Mouse (Mus musculus) testis, postnatal 10 days (tissue): ENCODE data around the gene Sdf2.
A peak's percentile ranks its signal among the peaks of the same experiment; 100 is the strongest.
"Not testable (repeated sequence)": the region's sequence is repeated elsewhere in the genome, so short reads cannot be mapped to it uniquely, and the experiment has no call there.

Source experiments
- DNase-seq: peaks from one replicate; pipeline ENCODE4 v3.0.0; 2021; ENCODE audit warnings: low spot score

The Sdf2 gene

DNA sequence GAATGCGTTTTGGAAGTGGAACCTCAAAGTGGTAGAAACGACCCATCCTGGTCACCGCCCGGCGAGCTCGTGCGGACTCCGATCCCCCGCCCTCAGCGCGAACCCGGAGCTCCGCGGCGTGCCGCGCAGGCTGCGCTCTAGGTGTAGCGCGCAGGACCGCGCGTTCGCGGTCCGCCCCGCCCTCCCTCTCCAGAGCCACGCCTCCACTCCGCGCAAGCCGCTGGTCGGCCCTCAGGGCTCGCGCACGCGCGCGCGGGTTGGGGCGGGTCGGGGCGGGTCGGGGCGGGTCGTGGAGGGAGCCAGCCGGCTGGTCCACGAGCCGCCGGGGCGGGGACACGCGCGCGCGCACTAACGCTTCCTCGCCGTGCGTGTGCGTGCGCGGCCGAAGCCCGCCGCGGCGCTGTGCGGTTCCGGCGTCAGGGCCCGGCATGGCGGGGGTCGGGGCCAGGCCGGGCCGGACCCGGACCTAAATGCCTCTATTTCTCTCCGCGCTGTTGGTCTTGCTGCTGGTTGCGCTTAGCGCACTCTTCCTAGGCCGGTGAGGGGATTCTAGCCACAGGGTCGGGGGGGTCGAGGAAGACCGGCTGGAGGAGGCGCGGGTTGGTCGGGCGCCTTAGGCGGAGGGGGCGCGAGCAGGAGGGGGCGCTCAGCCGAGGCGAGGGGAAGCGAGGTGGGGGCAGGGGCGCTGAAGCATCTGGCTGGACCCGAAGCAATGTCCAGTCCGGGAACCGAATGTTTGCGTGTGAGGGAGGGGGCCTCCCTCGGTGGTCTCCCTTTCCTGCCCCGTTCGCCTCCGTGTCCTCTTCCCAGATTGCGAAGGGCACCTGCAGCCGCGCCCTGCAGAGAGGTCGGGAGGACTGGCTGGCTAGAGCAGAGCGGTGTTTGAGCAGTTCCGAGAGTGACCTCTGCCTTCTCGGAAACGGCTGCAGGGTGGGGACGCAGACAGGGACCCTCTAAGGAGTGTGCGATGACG is 16.1 kb downstream of the Sdf2 start, which contains the start of gene 2610507B11Rik:
TSS of gene 2610507B11Rik (plus strand) at position 373 of the 973 bp plus-strand sequence.
- peak; percentile 97 for DNase-seq

DNA sequence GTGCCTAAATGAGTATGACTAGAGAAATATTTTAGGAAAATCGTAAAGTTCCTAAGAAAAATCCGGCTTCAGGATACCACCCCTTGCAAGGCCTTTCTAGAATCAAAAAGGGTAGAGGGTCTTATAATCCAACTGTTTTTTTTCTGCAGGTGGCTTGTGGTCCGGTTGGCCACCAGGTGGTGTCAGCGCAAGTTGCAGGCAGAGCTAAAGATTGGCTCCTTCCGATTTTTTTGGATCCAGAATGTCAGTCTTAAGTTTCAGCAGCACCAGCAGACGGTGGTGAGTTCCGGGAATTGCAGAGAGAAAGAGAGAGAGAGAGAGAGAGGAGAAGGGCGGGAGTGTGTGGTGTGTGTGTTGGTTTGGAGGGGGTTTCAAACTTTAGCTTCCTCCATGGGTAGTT is 17.0 kb downstream of the Sdf2 start:
- DNase-seq = peak; percentile 72

DNA sequence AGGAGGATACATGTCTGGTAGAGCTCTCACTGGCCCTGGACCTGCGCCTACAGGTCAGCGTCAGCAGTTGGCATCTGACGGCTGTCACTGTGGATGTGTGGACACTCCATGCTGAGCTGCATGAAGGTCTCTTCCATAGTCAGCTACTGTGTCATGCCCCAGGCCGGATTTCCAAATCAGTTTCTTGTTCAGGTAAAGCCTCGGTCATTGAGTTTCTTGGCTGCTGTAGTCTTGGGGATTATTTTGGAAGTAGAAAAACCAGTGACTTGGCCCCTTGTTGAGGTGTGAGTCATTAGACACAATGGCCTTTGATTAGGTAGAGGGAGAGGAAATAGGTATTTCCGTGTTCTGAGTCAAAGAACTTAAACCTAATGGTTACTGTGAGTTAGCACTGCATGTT is 20.0 kb downstream of the Sdf2 start:
- no peak for DNase-seq

DNA sequence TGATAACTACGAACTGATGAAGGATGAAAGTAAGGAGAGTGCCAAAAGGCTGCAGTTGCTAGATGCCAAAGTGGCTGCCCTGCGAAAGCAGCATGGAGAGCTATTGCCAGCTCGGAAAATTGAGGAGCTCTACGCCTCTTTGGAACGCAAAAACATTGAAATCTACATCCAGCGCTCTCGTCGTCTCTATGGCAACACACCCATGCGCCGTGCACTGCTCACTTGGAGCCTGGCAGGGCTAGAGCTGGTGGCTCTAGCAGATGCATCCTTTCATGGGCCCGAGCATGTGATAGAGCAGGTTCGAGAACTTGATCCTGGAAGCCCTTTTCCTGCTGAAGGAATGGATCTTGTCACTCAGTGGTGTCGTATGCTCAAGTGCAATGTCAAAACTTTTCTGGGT is 26.4 kb downstream of the Sdf2 start:
- no peak for DNase-seq

DNA sequence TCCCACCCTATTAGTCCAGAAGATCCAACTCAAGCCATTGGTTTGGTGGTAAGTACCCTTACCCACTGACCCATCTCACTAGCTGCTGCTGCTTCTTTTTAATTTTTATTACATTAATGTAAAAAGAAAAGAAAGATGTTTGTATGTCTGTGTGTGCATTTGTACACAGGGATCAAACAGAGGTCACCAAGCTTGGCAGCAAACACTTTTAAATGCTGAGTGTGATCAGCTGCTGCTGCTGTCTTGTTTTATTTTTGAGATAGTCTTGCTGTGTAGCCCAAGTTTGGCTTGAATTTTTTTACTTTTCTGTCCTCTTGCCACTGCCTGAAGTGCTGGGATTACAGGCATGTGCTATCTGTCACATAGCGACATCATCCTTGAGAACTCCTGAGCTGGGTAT is 30.1 kb downstream of the Sdf2 start:
- no peak for DNase-seq

GRCm38 (mm10) chr11:78276169-78276568 is 30.6 kb downstream of the Sdf2 start:
- not testable (repeated sequence) for DNase-seq

DNA sequence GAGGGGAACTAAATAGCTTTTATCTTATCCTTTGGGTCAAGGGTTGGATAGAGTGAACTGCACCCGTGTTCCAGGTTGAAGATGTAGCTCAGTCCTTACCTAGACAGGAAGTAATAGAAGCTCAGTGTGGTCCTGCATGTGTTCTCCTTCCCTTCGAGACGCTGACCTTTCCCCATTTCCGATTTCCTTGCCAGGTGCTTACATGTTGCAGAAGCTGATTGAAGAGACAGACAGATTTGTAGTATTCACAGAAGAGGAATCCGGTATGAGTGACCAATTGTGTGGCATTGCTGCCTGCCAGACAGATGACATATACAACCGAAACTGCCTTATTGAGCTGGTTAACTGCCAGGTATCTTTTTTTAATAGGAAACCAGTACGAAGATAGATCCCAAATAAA is 33.3 kb downstream of the Sdf2 start:
- no peak for DNase-seq

GRCm38 (mm10) chr11:78279586-78279985 is 34.0 kb downstream of the Sdf2 start:
- no peak for DNase-seq

GRCm38 (mm10) chr11:78289146-78289763 is 43.7 kb downstream of the Sdf2 start:
- no peak for DNase-seq

DNA sequence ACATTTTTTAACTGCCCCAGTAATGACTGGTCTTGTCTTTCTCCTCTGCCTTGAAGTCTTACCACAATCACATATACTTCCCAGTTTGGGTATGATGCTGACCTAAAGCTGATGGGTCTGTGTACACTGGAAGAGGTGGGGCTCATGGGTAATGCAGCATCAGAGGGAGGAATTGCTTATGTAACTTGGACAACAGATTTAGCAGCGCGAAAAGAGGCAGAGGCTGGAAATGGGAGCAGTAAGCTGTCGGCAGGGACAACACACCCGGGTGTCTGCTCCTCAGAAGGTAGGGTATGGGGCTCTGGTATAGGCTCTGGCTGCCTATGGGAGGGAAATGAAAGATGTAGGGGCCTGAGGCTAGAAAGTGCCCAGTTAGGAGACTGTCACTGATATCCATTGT is 45.1 kb downstream of the Sdf2 start, which contains the start of gene BC030499:
TSS of gene BC030499 (plus strand) at position 188 of the 400 bp plus-strand sequence.
- DNase-seq = no peak

DNA sequence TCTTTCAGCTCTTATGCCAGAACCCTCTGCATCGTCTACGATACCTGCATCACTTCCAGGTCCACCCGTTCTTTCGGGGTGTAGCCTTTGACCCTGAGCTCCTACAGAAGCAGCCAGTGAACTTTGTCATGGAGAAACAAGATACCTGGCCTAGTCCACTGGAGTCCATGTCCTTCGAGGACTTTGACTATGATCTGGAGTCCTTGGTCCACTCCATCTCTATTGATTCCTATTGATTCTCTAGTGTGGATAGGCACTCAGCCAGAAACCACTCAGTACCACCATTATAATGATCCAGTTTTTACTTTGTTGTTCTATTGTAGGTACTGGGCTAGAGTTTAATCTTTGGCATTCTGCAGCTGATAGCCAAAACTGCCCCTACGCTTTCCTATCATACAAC is 49.0 kb downstream of the Sdf2 start:
- DNase-seq = no peak

- DNase-seq = no peak
These were observed 55.4 kb downstream of the Sdf2 start for GRCm38 (mm10) chr11:78300917-78301316.

GRCm38 (mm10) chr11:78301357-78302084 is 56.0 kb downstream of the Sdf2 start, which contains the start of gene Spag5:
TSS of gene Spag5 (plus strand) at chr11:78301529.
- DNase-seq = peak; percentile 92
